Mouse (Mus musculus) forebrain, postnatal 0 days (tissue): ENCODE measurements around the gene Prap1. TPM values are rescaled to one million over a fixed set of nuclear protein-coding genes. Genes with fewer than 3 reads are reported as not detected.

Source experiments
- ATAC-seq: fragments of 200-750 bp; cut with Nextera tagmentation; 2 replicates; pipeline ENCODE4 v1.8.0; 2017; ENCODE audit warnings: mild to moderate bottlenecking, moderate library complexity
- DNase-seq: peaks from one replicate; pipeline ENCODE4 v3.0.0-alpha.2; 2015
- H3K27ac ChIP-seq: fragments of 300-500 bp; sonication (generic); 2 replicates; pipeline ENCODE4 v1.5.1; 2014; ENCODE audit warnings: low read depth, mild to moderate bottlenecking, antibody characterized with exemption, low read length, moderate library complexity, mixed read lengths
- H3K27me3 ChIP-seq: fragments of 300-500 bp; sonication (generic); 2 replicates; pipeline ENCODE4 v1.6.1; 2014; ENCODE audit warnings: mild to moderate bottlenecking, low read length, mixed read lengths; ENCODE audit not compliant: insufficient read depth
- H3K36me3 ChIP-seq: fragments of 300-500 bp; sonication (generic); 2 replicates; pipeline ENCODE4 v1.6.1; 2014; ENCODE audit warnings: mild to moderate bottlenecking, moderate library complexity; ENCODE audit not compliant: insufficient read depth
- H3K4me1 ChIP-seq: fragments of 300-500 bp; sonication (generic); 2 replicates; pipeline ENCODE4 v1.6.1; 2014; ENCODE audit warnings: antibody characterized with exemption; ENCODE audit not compliant: insufficient read depth
- H3K4me2 ChIP-seq: fragments of 300-500 bp; sonication (generic); 2 replicates; pipeline ENCODE4 v1.6.1; 2014; ENCODE audit warnings: low read depth, mild to moderate bottlenecking, moderate library complexity
- H3K4me3 ChIP-seq: fragments of 300-500 bp; sonication (generic); 2 replicates; pipeline ENCODE4 v1.5.1; 2014; ENCODE audit warnings: low read depth, low read length, mixed read lengths
- H3K9ac ChIP-seq: fragments of 300-500 bp; sonication (generic); 2 replicates; pipeline ENCODE4 v1.6.1; 2014; ENCODE audit warnings: mild to moderate bottlenecking
- H3K9me3 ChIP-seq: fragments of 300-500 bp; sonication (generic); 2 replicates; pipeline ENCODE4 v1.6.1; 2016; ENCODE audit warnings: low read length
- CTCF ChIP-seq: sonication (generic); IDR thresholded peaks from 2 replicates; pipeline ENCODE4 v1.5.1; 2016; ENCODE audit warnings: antibody characterized with exemption, control low read depth, low read depth
- WGBS: fragments of 180-500 bp; shearing (Covaris S2); extraction: QIAGEN DNeasy Blood & Tissue Kit; methylation state at CpG from one replicate; pipeline ENCODE4 v1.1.7; 2014; 5-methylcytosine and 5-hydroxymethylcytosine counted together
- polyA plus RNA-seq: library from polyadenylated mRNA; unstranded; fragments of >200 nt; fragmentation: Nextera tagmentation; extraction: Ambion mirVana; gene quantifications from 2 replicates; pipeline ENCODE4 v1.2.1, GENCODE M21; 2015
- total RNA-seq: library from RNA; depleted of rRNA; stranded (reverse); fragments of >200 nt; gene quantifications from 2 replicates; pipeline ENCODE4 v1.2.3, GENCODE M21; 2014; rRNA removed

Prap1 gene
- total RNA-seq (not detected in 2 replicates), polyA plus RNA-seq (not detected in 2 replicates)

DNA sequence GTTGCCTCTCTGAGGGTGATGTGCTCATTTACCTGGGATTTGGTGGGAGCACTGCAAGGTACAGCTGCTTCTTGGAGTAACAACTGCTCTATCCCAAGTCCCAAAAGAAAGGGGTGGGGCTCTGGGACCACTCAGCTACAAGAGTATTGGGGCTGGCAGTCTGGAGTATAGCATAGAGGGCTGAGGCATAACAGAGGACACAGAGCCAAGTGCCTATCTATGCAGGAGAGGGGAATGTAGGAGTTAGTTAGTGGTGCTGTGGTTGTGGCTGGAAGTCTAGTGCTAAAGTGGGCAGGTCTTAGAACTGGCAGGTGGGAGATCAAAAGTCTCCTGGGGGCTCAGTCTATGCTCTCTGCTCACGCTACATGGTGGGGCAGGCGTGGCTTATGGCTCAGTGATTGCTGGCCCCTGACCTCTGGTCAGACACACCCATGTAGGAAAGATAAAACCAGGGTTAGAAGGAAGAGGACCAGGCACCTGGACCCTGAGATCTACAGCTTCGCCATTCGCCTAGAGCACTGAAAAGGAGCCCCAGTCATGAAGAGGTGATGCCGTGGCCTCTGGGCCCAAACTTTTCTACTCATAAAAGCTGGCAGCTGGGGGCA is at the start of gene Prap1:
TSS of gene Prap1 (plus strand) at position 472 of the 605 bp plus-strand sequence.
- DNase-seq (no peak), ATAC-seq (no peak)
- no peaks in the 10 kb centered on the region for H3K27me3 ChIP-seq
- H3K27ac ChIP-seq, result no peak within 1 kb of the TSS
- no peaks in the 10 kb centered on the region for H3K9me3 ChIP-seq
- H3K36me3 ChIP-seq, result no peaks in the 10 kb centered on the region
- WGBS, result 70% methylated on average over 5 of the region's 5 CpGs
- H3K9ac ChIP-seq, result no peak within 1 kb of the TSS
- no peak within 1 kb of the TSS for H3K4me2 ChIP-seq
- no peaks in the 10 kb centered on the region for H3K4me1 ChIP-seq
- TF ChIP-seq CTCF, result no peak
- H3K4me3 ChIP-seq, result no peak within 1 kb of the TSS

DNA sequence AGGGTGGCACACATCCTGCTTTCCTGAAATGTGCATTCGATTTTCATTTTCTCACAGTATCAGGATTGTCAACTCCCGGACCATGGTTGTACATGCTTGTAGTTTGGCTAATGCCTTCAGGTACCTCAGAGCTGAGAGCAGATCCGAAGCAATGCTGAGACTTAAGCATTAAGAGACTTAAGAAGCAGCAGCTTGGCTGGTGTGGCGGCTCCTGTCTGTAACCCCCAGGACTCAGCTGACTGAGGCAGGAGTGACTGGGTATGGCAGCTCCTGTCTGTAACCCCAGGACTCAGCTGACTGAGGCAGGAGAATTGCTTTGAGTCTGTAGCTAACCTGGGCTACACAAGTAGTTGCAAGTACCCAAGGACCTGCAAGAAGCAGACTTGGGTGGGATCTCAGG is 47.6 kb upstream of the Prap1 start:
- no peak overlapping the region for H3K4me3 ChIP-seq
- H3K9me3 ChIP-seq, result no peaks in the 10 kb centered on the region
- TF ChIP-seq CTCF, result no peak
- no peak for ATAC-seq
- WGBS, result 78% methylated on average over 4 of the region's 4 CpGs
- H3K4me1 ChIP-seq, result 0 out of 2 replicates have a peak, but pooled peaks cover 9% of the 10 kb centered on the region
- DNase-seq, result no peak
- H3K27ac ChIP-seq, result no peak overlapping the region
- H3K36me3 ChIP-seq, result peaks cover 8% of the 10 kb centered on the region
- no peak overlapping the region for H3K4me2 ChIP-seq
- no peak overlapping the region for H3K9ac ChIP-seq
- peaks cover 52% of the 10 kb centered on the region for H3K27me3 ChIP-seq

DNA sequence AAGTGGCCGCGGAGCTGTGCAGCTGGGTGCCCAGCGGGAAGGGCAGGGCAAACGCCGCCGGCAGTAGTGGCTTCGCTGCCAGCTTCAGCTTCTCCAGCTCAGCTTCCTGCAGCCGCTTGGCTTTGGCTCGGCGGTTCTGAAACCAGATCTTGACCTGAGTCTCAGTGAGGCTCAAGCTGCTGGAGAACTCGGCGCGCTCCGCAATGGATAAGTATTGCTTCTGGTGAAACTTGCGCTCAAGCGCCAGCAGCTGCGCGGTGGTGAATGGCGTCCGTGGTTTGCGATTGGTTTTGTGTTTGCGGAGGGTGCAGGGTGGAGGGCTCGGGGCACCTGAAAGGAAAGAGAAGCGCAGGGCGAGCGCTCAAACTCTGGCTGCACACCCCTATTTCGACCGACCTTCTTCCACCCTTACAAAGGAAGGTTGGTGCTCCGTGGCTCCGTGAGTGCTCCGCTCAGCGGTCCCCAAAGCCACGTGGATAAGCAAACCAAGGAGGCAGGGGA is 45.3 kb upstream of the Prap1 start:
- Histone ChIP-seq H3K9ac (no peak overlapping the region), H3K27me3 (peaks cover 69% of the 10 kb centered on the region), H3K9me3 (no peaks in the 10 kb centered on the region), H3K4me2 (peak overlapping the region; percentile 54), H3K4me3 (peak overlapping the region; percentile 32), H3K27ac (no peak overlapping the region), H3K36me3 (no peaks in the 10 kb centered on the region), H3K4me1 (0 out of 2 replicates have a peak, but pooled peaks cover 9% of the 10 kb centered on the region)
- no peak for DNase-seq
- no peak for TF ChIP-seq CTCF
- ATAC-seq, result peak; percentile 36
- under 1% methylated on average over 33 of the region's 33 CpGs for WGBS

DNA sequence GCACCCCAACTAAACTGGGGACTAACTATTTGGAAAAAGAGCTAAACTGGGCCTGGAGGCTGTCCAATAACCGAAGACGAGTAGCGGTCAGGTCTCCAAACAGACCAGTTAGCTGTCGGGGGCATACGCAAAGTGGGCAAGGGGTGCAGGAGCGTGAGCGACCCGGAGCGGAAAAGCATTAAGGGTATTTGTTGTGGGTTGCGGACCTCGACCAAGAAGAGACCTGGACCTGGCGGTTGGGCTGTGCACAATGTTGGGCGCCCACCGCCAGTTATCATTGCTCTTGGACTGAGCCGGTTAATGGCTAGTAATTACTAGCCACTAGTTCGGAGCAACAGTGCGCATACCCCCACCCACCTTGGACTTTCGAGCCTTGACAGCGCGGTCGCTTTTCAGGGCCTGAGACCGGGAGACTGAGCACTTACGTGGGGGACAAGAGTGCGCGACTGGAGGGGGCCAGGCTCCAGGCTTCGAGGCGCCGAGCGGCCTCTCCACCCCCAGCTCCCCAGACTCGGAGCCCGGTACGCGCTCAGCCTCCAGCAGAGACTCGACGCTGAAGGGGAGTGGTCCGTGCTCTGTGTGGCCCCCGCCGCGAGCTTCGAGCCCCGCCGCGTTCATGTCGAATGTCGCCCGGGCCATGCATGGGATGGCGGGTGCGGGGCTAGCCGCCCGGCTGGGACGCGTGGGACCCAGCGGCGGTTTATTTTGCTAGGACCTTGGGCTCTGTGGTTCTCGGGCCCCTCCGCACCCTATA is 44.7 kb upstream of the Prap1 start, which contains the start of gene Msx3:
TSS of gene Msx3 (minus strand) at position 729 of the 754 bp plus-strand sequence.
- DNase-seq, result no peak
- H3K4me2 ChIP-seq, result peak within 1 kb of the TSS; percentile 54
- ATAC-seq, result peak; percentile 27
- no peaks in the 10 kb centered on the region for H3K9me3 ChIP-seq
- H3K36me3 ChIP-seq, result no peaks in the 10 kb centered on the region
- under 1% methylated on average over 56 of the region's 56 CpGs for WGBS
- 0 out of 2 replicates have a peak, but pooled peaks cover 9% of the 10 kb centered on the region for H3K4me1 ChIP-seq
- H3K27ac ChIP-seq, result no peak within 1 kb of the TSS
- TF ChIP-seq CTCF, result no peak
- peak within 1 kb of the TSS; percentile 28; the same call in 1 of the 2 replicates for H3K9ac ChIP-seq
- H3K27me3 ChIP-seq, result peaks cover 71% of the 10 kb centered on the region
- H3K4me3 ChIP-seq, result peak within 1 kb of the TSS; percentile 32

DNA sequence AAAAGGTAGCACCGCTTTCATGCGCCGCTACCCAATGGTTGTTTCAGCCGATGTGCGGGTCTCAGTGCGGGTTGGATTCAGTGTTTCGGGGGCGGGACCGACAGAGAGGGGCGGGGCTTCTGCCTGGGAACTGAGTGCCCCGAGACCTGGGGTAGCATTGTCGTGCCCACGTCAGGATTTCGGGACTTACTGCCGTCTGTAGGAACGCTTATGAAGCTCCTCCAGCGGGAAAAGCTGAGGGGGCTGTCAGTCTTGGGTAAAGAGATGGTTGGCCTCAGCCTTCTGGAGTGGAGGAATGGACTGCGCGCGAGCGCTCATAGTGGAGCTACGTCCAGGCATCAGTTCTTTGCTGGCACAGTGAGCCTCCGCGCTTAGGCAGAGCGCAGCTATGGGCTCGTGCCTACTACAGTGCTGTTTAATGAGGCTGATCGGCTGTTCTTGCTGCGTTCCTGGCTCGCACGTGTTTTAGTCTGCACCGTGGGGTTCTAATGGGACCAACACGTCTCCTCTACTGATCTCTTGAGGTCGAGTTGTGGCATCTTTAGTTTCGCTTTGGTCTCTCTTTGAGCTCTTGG is 44.0 kb upstream of the Prap1 start:
- ATAC-seq (peak; percentile 62), DNase-seq (no peak)
- H3K4me3 ChIP-seq, result peak overlapping the region; percentile 32
- H3K4me2 ChIP-seq, result peak overlapping the region; percentile 54
- H3K27ac ChIP-seq, result no peak overlapping the region
- 0 out of 2 replicates have a peak, but pooled peaks cover 9% of the 10 kb centered on the region for H3K4me1 ChIP-seq
- H3K9me3 ChIP-seq, result no peaks in the 10 kb centered on the region
- 1% methylated on average over 34 of the region's 34 CpGs for WGBS
- peak overlapping the region; percentile 28; the same call in 1 of the 2 replicates for H3K9ac ChIP-seq
- TF ChIP-seq CTCF, result no peak; the same call in none of the 2 replicates
- H3K36me3 ChIP-seq, result no peaks in the 10 kb centered on the region
- H3K27me3 ChIP-seq, result peaks cover 67% of the 10 kb centered on the region

DNA sequence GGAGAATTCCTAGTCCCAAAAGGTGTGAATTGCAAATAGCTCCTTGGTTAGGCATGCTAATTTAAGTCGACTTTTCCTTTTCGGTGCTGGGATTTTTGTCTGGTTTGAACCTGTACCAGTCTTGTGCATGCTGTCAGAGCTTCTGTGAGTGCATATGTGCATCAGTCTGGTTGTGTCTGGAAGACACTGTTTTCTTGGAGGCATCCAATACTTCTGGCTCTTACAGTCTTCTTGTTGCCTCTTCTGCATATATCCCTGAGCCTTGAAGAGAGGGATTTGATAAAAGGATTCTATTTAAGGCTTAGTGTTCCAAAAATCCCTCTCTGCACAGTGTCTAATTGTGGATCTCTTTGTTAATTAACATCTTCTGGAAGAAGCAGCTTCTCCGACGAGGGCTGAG is 39.1 kb upstream of the Prap1 start:
- TF ChIP-seq CTCF, result no peak
- no peaks in the 10 kb centered on the region for H3K36me3 ChIP-seq
- no peak overlapping the region for H3K4me3 ChIP-seq
- 61% methylated on average over 4 of the region's 4 CpGs for WGBS
- no peaks in the 10 kb centered on the region for H3K9me3 ChIP-seq
- no peak overlapping the region for H3K4me2 ChIP-seq
- ATAC-seq, result peak; percentile 68
- H3K9ac ChIP-seq, result no peak overlapping the region
- peaks cover 33% of the 10 kb centered on the region for H3K27me3 ChIP-seq
- no peak overlapping the region for H3K27ac ChIP-seq
- 0 out of 2 replicates have a peak, but pooled peaks cover 10% of the 10 kb centered on the region for H3K4me1 ChIP-seq
- peak; percentile 83 for DNase-seq
